Mouse (Mus musculus) liver, embryonic 14.5 days (tissue): ENCODE measurements around the gene Serpina3n.
"Not testable (repeated sequence)": the region's sequence is repeated elsewhere in the genome, so short reads cannot be mapped to it uniquely, and the experiment has no call there.

ENCODE experiments used
- CTCF ChIP-seq: IDR thresholded peaks from 2 replicates; pipeline ENCODE4 v1.5.1; 2016; ENCODE audit warnings: antibody characterized with exemption, low read depth, control low read depth
- EP300 ChIP-seq: IDR thresholded peaks from 2 replicates; pipeline ENCODE4 v1.6.1; 2016; ENCODE audit warnings: antibody characterized with exemption, low read depth

- TF ChIP-seq CTCF, EP300: not testable (repeated sequence)
Observed at GRCm38 (mm10) chr12:104378351-104378750, 28.2 kb upstream of the Serpina3n start.
